8 mouse cellular contexts compared by ENCODE assay signal in genomic region chr5:33996694-33997045, GRCm38 (mm10). TPM values are rescaled to one million over a fixed set of nuclear protein-coding genes. Genes with fewer than 3 reads are reported as not detected.
A peak's percentile ranks its signal among the peaks of the same experiment; 100 is the strongest.
DNase-seq lines count a peak whose midpoint lies in the region; ATAC-seq and TF ChIP-seq lines count a peak whose summit lies in the region.

No protein-coding gene starts in this region.

- no peak for DNase-seq in layer of hippocampus, adult 2 months (ENCODE audit: low spot score in 2 of 2)
- no peak for DNase-seq in layer of hippocampus, adult 11-12 months (ENCODE audit: low spot score)
- DNase-seq in embryonic facial prominence, embryonic 14.5 days (ENCODE audit: low spot score): no peak
- no peak for DNase-seq in hindbrain, postnatal 0 days (ENCODE audit: low spot score)
- no peak for DNase-seq in midbrain, postnatal 0 days (ENCODE audit: low spot score)
- DNase-seq in cerebellum, postnatal 4 days (ENCODE audit: low spot score in 2 of 2): no peak
- DNase-seq in kidney, adult 9 months: no peak
- no peak for DNase-seq in natural killer cell, adult 2 months (ENCODE audit: low spot score in 2 of 2)

- H3K4me2 ChIP-seq in embryonic facial prominence, embryonic 14.5 days (ENCODE audit: low read depth, low read length): peak overlapping the region; percentile 97
- peak overlapping the region; percentile 72 for H3K4me2 ChIP-seq in hindbrain, postnatal 0 days (ENCODE audit: low read depth, low read length)
- H3K4me2 ChIP-seq in midbrain, postnatal 0 days (ENCODE audit: low read depth, low read length, poor library complexity, severe bottlenecking): peak overlapping the region; percentile 82

- peak overlapping the region; percentile 73 for H3K4me3 ChIP-seq in layer of hippocampus, adult 2 months
- peak overlapping the region; percentile 67 for H3K4me3 ChIP-seq in embryonic facial prominence, embryonic 14.5 days (ENCODE audit: low read depth, low read length)
- H3K4me3 ChIP-seq in hindbrain, postnatal 0 days (ENCODE audit: low read length): peak overlapping the region; percentile 86
- H3K4me3 ChIP-seq in midbrain, postnatal 0 days (ENCODE audit: low read depth, low read length): peak overlapping the region; percentile 90

- no peak; the same call in 1 of the 2 replicates for ATAC-seq in embryonic facial prominence, embryonic 14.5 days (ENCODE audit: low read depth)
- peak; percentile 55 for ATAC-seq in hindbrain, postnatal 0 days
- peak; percentile 41 for ATAC-seq in midbrain, postnatal 0 days (ENCODE audit: low FRiP score)

- H3K4me1 ChIP-seq in embryonic facial prominence, embryonic 14.5 days (ENCODE audit: control insufficient read depth, insufficient read depth, low read length): peaks cover 4% of the 10 kb centered on the region; the same call in 1 of the 2 replicates
- peaks cover 23% of the 10 kb centered on the region for H3K4me1 ChIP-seq in hindbrain, postnatal 0 days (ENCODE audit: insufficient read depth, low read length)
- peaks cover 22% of the 10 kb centered on the region for H3K4me1 ChIP-seq in midbrain, postnatal 0 days (ENCODE audit: insufficient read depth, low read length)

- H3K27me3 ChIP-seq in embryonic facial prominence, embryonic 14.5 days (replicated peaks; ENCODE audit: control insufficient read depth, insufficient read depth, low read length): peaks cover 58% of the 10 kb centered on the region
- H3K27me3 ChIP-seq in hindbrain, postnatal 0 days (ENCODE audit: insufficient read depth, low read length): no peaks in the 10 kb centered on the region
- no peaks in the 10 kb centered on the region for H3K27me3 ChIP-seq in midbrain, postnatal 0 days (ENCODE audit: insufficient read depth, low read length)

- TF ChIP-seq CTCF in layer of hippocampus, adult 2 months (conservative IDR thresholded peaks at IDR 0.05): no peak
- no peak for TF ChIP-seq CTCF in hindbrain, postnatal 0 days (IDR thresholded peaks at IDR 0.05; ENCODE audit: low read depth)
- no peak for TF ChIP-seq CTCF in midbrain, postnatal 0 days (IDR thresholded peaks at IDR 0.05)

- WGBS in embryonic facial prominence, embryonic 14.5 days: 0% methylated on average over 5 of the region's 55 CpGs
- whole genome bisulfite sequencing in hindbrain, postnatal 0 days: 3% methylated on average over 17 of the region's 55 CpGs
- WGBS in midbrain, postnatal 0 days: 1% methylated on average over 19 of the region's 55 CpGs

- peak overlapping the region; percentile 59 for H3K9ac ChIP-seq in embryonic facial prominence, embryonic 14.5 days (ENCODE audit: low read depth, low read length)
- peak overlapping the region; percentile 91 for H3K9ac ChIP-seq in hindbrain, postnatal 0 days (replicated peaks; ENCODE audit: low read length)
- H3K9ac ChIP-seq in midbrain, postnatal 0 days (replicated peaks; ENCODE audit: low read length, poor library complexity, severe bottlenecking): peak overlapping the region; percentile 93

- peak overlapping the region; percentile 97 for H3K27ac ChIP-seq in layer of hippocampus, adult 2 months
- H3K27ac ChIP-seq in embryonic facial prominence, embryonic 14.5 days (replicated peaks; ENCODE audit: low read depth, low read length): no peak overlapping the region
- H3K27ac ChIP-seq in hindbrain, postnatal 0 days: peak overlapping the region; percentile 98
- peak overlapping the region; percentile 96 for H3K27ac ChIP-seq in midbrain, postnatal 0 days (ENCODE audit: low read depth, low read length)

- no peaks in the 10 kb centered on the region for H3K36me3 ChIP-seq in embryonic facial prominence, embryonic 14.5 days (ENCODE audit: control insufficient read depth, insufficient read depth, low read length)
- H3K36me3 ChIP-seq in hindbrain, postnatal 0 days (ENCODE audit: insufficient read depth, low read length): peaks cover 10% of the 10 kb centered on the region
- peaks cover 14% of the 10 kb centered on the region for H3K36me3 ChIP-seq in midbrain, postnatal 0 days (ENCODE audit: insufficient read depth, low read length)

- H3K9me3 ChIP-seq in embryonic facial prominence, embryonic 14.5 days (ENCODE audit: control insufficient read depth, low read length): no peaks in the 10 kb centered on the region
- H3K9me3 ChIP-seq in hindbrain, postnatal 0 days (ENCODE audit: low read length): no peaks in the 10 kb centered on the region
- no peaks in the 10 kb centered on the region for H3K9me3 ChIP-seq in midbrain, postnatal 0 days (ENCODE audit: low read length)

RNA-seq across cellular contexts. Expression of gene Nat8l, which starts 0.9 kb away (rescaled TPM):
- total RNA-seq in layer of hippocampus, adult 2 months (2021): 100 to 1,000 TPM; 139 to 141 TPM
- polyA plus RNA-seq in embryonic facial prominence, embryonic 14.5 days (2014; fragmentation: Nextera tagmentation; extraction: Ambion mirVana): 0.31 and 0.38 TPM in 2 replicates
- total RNA-seq in hindbrain, postnatal 0 days (2014; rRNA removed): 50.3 and 50.9 TPM in 2 replicates
- polyA plus RNA-seq in hindbrain, postnatal 0 days (2015; fragmentation: Nextera tagmentation; extraction: Ambion mirVana): 6.0 and 6.4 TPM in 2 replicates
- 42.9 and 46.6 TPM in 2 replicates for total RNA-seq in midbrain, postnatal 0 days (2014; rRNA removed)
- polyA plus RNA-seq in midbrain, postnatal 0 days (2015; fragmentation: Nextera tagmentation; extraction: Ambion mirVana): 5.3 and 6.1 TPM in 2 replicates

RNA-seq across cellular contexts. Expression of gene Gm1673, which starts 13.4 kb away (rescaled TPM):
- total RNA-seq in layer of hippocampus, adult 2 months (2021): 10 to 100 TPM; 57.5 to 58.0 TPM
- 78.7 and 81.0 TPM in 2 replicates for polyA plus RNA-seq in embryonic facial prominence, embryonic 14.5 days (2014; fragmentation: Nextera tagmentation; extraction: Ambion mirVana)
- 626 and 692 TPM in 2 replicates for total RNA-seq in hindbrain, postnatal 0 days (2014; rRNA removed)
- polyA plus RNA-seq in hindbrain, postnatal 0 days (2015; fragmentation: Nextera tagmentation; extraction: Ambion mirVana): 695 and 703 TPM in 2 replicates
- total RNA-seq in midbrain, postnatal 0 days (2014; rRNA removed): 635 and 874 TPM in 2 replicates
- polyA plus RNA-seq in midbrain, postnatal 0 days (2015; fragmentation: Nextera tagmentation; extraction: Ambion mirVana): 837 and 845 TPM in 2 replicates

Comparison
In these comparisons a context has a peak if more than half of its experiments do, and no peak if none do; other contexts are left out.
1. RNA of gene Gm1673, which starts 13.4 kb away (total RNA-seq): 635 to 874 TPM in midbrain, postnatal 0 days and 626 to 692 TPM in hindbrain, postnatal 0 days; 57.5 to 58.0 TPM in layer of hippocampus, adult 2 months; every median in the first group is over 10 times any median in the second.
2. Peak in every context shown above with its lines, with median percentiles within 50 percentile points of each other: H3K4me3 ChIP-seq, H3K4me2 ChIP-seq and H3K9ac ChIP-seq.